Mouse (Mus musculus): ENCODE measurements around the gene Hip1r.

DNA sequence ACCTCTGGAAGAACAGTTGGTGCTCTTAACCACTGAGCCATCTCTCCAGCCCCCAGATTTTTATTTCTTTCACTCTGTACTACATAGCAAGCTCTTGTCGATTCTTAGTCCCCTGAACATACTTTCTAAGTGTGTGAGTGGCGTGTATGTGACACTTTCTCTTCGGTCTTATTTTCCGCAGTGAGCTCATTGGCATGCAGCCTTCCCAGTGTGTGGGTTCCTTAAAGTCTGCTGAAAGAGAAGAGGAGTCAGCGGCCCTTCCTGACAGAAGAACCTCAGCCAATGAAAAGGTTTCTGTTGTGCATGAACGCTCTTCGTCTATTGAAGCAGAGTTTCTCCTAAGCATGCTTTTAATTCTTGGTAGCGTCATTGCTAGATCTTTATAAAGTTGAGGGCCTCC, 16.2 kb upstream of the Hip1r start:
- TF ChIP-seq POLR2A (IDR thresholded peaks at IDR 0.05; ENCODE audit: extremely low read depth, insufficient read depth, low read length) = no peak
- no peak for TF ChIP-seq CTCF (IDR thresholded peaks at IDR 0.05; ENCODE audit: low read depth, low read length)

All from liver, adult 2 months (tissue).